Mouse (Mus musculus): ENCODE results near the gene Shb. TPM values are rescaled to one million over a fixed set of nuclear protein-coding genes. Genes with fewer than 3 reads are reported as not detected.

The Shb gene
- polyA plus RNA-seq, 1 experiment from 2014 or later = 5.8 TPM

DNA sequence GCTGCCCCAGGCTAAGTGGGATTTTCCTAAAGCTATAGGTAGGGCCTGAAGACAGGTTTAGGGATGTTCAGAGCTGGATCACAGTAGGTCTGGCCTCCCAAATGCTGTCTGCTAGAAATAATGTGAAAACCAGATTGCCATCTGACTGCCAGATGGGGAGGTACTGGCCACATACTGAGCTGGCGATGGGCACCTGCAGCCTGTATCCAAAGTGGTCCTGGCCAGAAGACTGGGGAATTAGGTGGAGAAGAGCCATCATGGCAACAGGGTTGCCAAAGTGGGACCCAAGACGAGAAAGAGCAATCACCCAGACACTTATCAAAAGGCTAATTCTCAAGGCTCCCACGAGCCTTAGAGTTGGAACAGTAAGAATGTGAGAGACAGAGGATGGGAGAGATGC is 6.1 kb downstream of the Shb start:
- Histone ChIP-seq H3K9ac (replicated peaks; ENCODE audit: low read length) (no peak overlapping the region), H3K36me3 (replicated peaks; ENCODE audit: control insufficient read depth, insufficient read depth, low read depth, low read length) (no peaks in the 10 kb centered on the region), H3K4me3 (ENCODE audit: low read depth, low read length) (no peak overlapping the region), H3K4me1 (ENCODE audit: control insufficient read depth, insufficient read depth, low read length) (peaks cover 3% of the 10 kb centered on the region), H3K27ac (replicated peaks; ENCODE audit: low read depth, low read length) (no peak overlapping the region), H3K27me3 (ENCODE audit: control insufficient read depth, insufficient read depth, low read length) (no peaks in the 10 kb centered on the region), H3K4me2 (ENCODE audit: low read depth, low read length) (no peak overlapping the region), H3K9me3 (replicated peaks; ENCODE audit: control insufficient read depth, low read length) (no peaks in the 10 kb centered on the region)
- WGBS = 87% methylated on average over 3 of the region's 3 CpGs
- ATAC-seq (replicated peaks; ENCODE audit: insufficient number of reproducible peaks, low FRiP score, low TSS enrichment, low read depth) (no peak), DNase-seq (ENCODE audit: low spot score) (no peak)

- WGBS = 81% methylated on average over 3 of the region's 3 CpGs
Observed at GRCm38 (mm10) chr4:45525541-45525940, 6.7 kb downstream of the Shb start.

GRCm38 (mm10) chr4:45524602-45525001 is 7.7 kb downstream of the Shb start:
- Histone ChIP-seq H3K27ac (replicated peaks; ENCODE audit: low read depth, low read length) (no peak overlapping the region), H3K9ac (replicated peaks; ENCODE audit: low read length) (no peak overlapping the region), H3K36me3 (replicated peaks; ENCODE audit: control insufficient read depth, insufficient read depth, low read depth, low read length) (no peaks in the 10 kb centered on the region), H3K4me1 (ENCODE audit: control insufficient read depth, insufficient read depth, low read length) (peaks cover 3% of the 10 kb centered on the region), H3K4me2 (ENCODE audit: low read depth, low read length) (no peak overlapping the region), H3K4me3 (ENCODE audit: low read depth, low read length) (no peak overlapping the region), H3K9me3 (replicated peaks; ENCODE audit: control insufficient read depth, low read length) (no peaks in the 10 kb centered on the region), H3K27me3 (ENCODE audit: control insufficient read depth, insufficient read depth, low read length) (no peaks in the 10 kb centered on the region)
- WGBS = 88% methylated on average over 4 of the region's 4 CpGs
- ATAC-seq (replicated peaks; ENCODE audit: insufficient number of reproducible peaks, low FRiP score, low TSS enrichment, low read depth) (no peak), DNase-seq (ENCODE audit: low spot score) (no peak)

More at GRCm38 (mm10) chr4:45525541-45525940, 6.7 kb downstream of the Shb start:
- peaks cover 3% of the 10 kb centered on the region for H3K4me1 ChIP-seq (ENCODE audit: control insufficient read depth, insufficient read depth, low read length)
- no peak overlapping the region for H3K9ac ChIP-seq (replicated peaks; ENCODE audit: low read length)
- H3K4me3 ChIP-seq (ENCODE audit: low read depth, low read length) = no peak overlapping the region
- no peaks in the 10 kb centered on the region for H3K9me3 ChIP-seq (replicated peaks; ENCODE audit: control insufficient read depth, low read length)
- no peak overlapping the region for H3K4me2 ChIP-seq (ENCODE audit: low read depth, low read length)
- H3K27ac ChIP-seq (replicated peaks; ENCODE audit: low read depth, low read length) = no peak overlapping the region
- H3K36me3 ChIP-seq (replicated peaks; ENCODE audit: control insufficient read depth, insufficient read depth, low read depth, low read length) = no peaks in the 10 kb centered on the region
- no peak for DNase-seq (ENCODE audit: low spot score)
- no peak for ATAC-seq (replicated peaks; ENCODE audit: insufficient number of reproducible peaks, low FRiP score, low TSS enrichment, low read depth)
- H3K27me3 ChIP-seq (ENCODE audit: control insufficient read depth, insufficient read depth, low read length) = no peaks in the 10 kb centered on the region

- Histone ChIP-seq H3K4me2 (ENCODE audit: low read depth, low read length) (no peak overlapping the region), H3K27me3 (ENCODE audit: control insufficient read depth, insufficient read depth, low read length) (no peaks in the 10 kb centered on the region), H3K4me1 (ENCODE audit: control insufficient read depth, insufficient read depth, low read length) (peaks cover 3% of the 10 kb centered on the region), H3K4me3 (ENCODE audit: low read depth, low read length) (no peak overlapping the region), H3K9ac (replicated peaks; ENCODE audit: low read length) (no peak overlapping the region; the same call in 1 of the 2 replicates), H3K9me3 (replicated peaks; ENCODE audit: control insufficient read depth, low read length) (no peaks in the 10 kb centered on the region), H3K36me3 (replicated peaks; ENCODE audit: control insufficient read depth, insufficient read depth, low read depth, low read length) (no peaks in the 10 kb centered on the region), H3K27ac (replicated peaks; ENCODE audit: low read depth, low read length) (no peak overlapping the region)
- DNase-seq (ENCODE audit: low spot score) (no peak), ATAC-seq (replicated peaks; ENCODE audit: insufficient number of reproducible peaks, low FRiP score, low TSS enrichment, low read depth) (no peak)
- WGBS = 90% methylated on average over 6 of the region's 6 CpGs
Observed at GRCm38 (mm10) chr4:45523360-45523759, 8.9 kb downstream of the Shb start.

GRCm38 (mm10) chr4:45522956-45523355 is 9.3 kb downstream of the Shb start:
- Histone ChIP-seq H3K4me2 (ENCODE audit: low read depth, low read length) (no peak overlapping the region), H3K27me3 (ENCODE audit: control insufficient read depth, insufficient read depth, low read length) (no peaks in the 10 kb centered on the region), H3K9ac (replicated peaks; ENCODE audit: low read length) (no peak overlapping the region), H3K27ac (replicated peaks; ENCODE audit: low read depth, low read length) (no peak overlapping the region), H3K4me3 (ENCODE audit: low read depth, low read length) (no peak overlapping the region), H3K9me3 (replicated peaks; ENCODE audit: control insufficient read depth, low read length) (no peaks in the 10 kb centered on the region), H3K4me1 (ENCODE audit: control insufficient read depth, insufficient read depth, low read length) (no peaks in the 10 kb centered on the region; the same call in none of the 2 replicates), H3K36me3 (replicated peaks; ENCODE audit: control insufficient read depth, insufficient read depth, low read depth, low read length) (no peaks in the 10 kb centered on the region)
- no peak for ATAC-seq (replicated peaks; ENCODE audit: insufficient number of reproducible peaks, low FRiP score, low TSS enrichment, low read depth)
- DNase-seq (ENCODE audit: low spot score) = no peak

GRCm38 (mm10) chr4:45522583-45522900 is 9.7 kb downstream of the Shb start:
- WGBS = 61% methylated on average over 4 of the region's 4 CpGs
- Histone ChIP-seq H3K4me1 (ENCODE audit: control insufficient read depth, insufficient read depth, low read length) (no peaks in the 10 kb centered on the region; the same call in 1 of the 2 replicates), H3K9me3 (replicated peaks; ENCODE audit: control insufficient read depth, low read length) (no peaks in the 10 kb centered on the region), H3K9ac (replicated peaks; ENCODE audit: low read length) (no peak overlapping the region), H3K36me3 (replicated peaks; ENCODE audit: control insufficient read depth, insufficient read depth, low read depth, low read length) (no peaks in the 10 kb centered on the region), H3K27ac (replicated peaks; ENCODE audit: low read depth, low read length) (no peak overlapping the region), H3K27me3 (ENCODE audit: control insufficient read depth, insufficient read depth, low read length) (no peaks in the 10 kb centered on the region), H3K4me3 (ENCODE audit: low read depth, low read length) (no peak overlapping the region), H3K4me2 (ENCODE audit: low read depth, low read length) (no peak overlapping the region)
- no peak for ATAC-seq (replicated peaks; ENCODE audit: insufficient number of reproducible peaks, low FRiP score, low TSS enrichment, low read depth)
- DNase-seq (ENCODE audit: low spot score) = no peak

- H3K4me2 ChIP-seq (ENCODE audit: low read depth, low read length) = no peak overlapping the region
- 45% methylated on average over 9 of the region's 9 CpGs for WGBS
- H3K4me3 ChIP-seq (ENCODE audit: low read depth, low read length) = no peak overlapping the region
- no peaks in the 10 kb centered on the region for H3K27me3 ChIP-seq (ENCODE audit: control insufficient read depth, insufficient read depth, low read length)
- H3K27ac ChIP-seq (replicated peaks; ENCODE audit: low read depth, low read length) = no peak overlapping the region
- H3K4me1 ChIP-seq (ENCODE audit: control insufficient read depth, insufficient read depth, low read length) = peaks cover 4% of the 10 kb centered on the region
- H3K9me3 ChIP-seq (replicated peaks; ENCODE audit: control insufficient read depth, low read length) = no peaks in the 10 kb centered on the region
- ATAC-seq (replicated peaks; ENCODE audit: insufficient number of reproducible peaks, low FRiP score, low TSS enrichment, low read depth) (no peak), DNase-seq (ENCODE audit: low spot score) (no peak)
- no peak overlapping the region for H3K9ac ChIP-seq (replicated peaks; ENCODE audit: low read length)
- H3K36me3 ChIP-seq (replicated peaks; ENCODE audit: control insufficient read depth, insufficient read depth, low read depth, low read length) = no peaks in the 10 kb centered on the region
Observed at GRCm38 (mm10) chr4:45521705-45522582, 10.3 kb downstream of the Shb start.

- no peaks in the 10 kb centered on the region for H3K36me3 ChIP-seq (replicated peaks; ENCODE audit: control insufficient read depth, insufficient read depth, low read depth, low read length)
- no peak for DNase-seq (ENCODE audit: low spot score)
- no peak overlapping the region for H3K4me3 ChIP-seq (ENCODE audit: low read depth, low read length)
- no peak overlapping the region for H3K4me2 ChIP-seq (ENCODE audit: low read depth, low read length)
- no peak overlapping the region for H3K9ac ChIP-seq (replicated peaks; ENCODE audit: low read length)
- no peak for ATAC-seq (replicated peaks; ENCODE audit: insufficient number of reproducible peaks, low FRiP score, low TSS enrichment, low read depth)
- 74% methylated on average over 8 of the region's 8 CpGs for WGBS
- no peak overlapping the region for H3K27ac ChIP-seq (replicated peaks; ENCODE audit: low read depth, low read length)
- H3K9me3 ChIP-seq (replicated peaks; ENCODE audit: control insufficient read depth, low read length) = no peaks in the 10 kb centered on the region
- no peaks in the 10 kb centered on the region for H3K27me3 ChIP-seq (ENCODE audit: control insufficient read depth, insufficient read depth, low read length)
- peaks cover 6% of the 10 kb centered on the region for H3K4me1 ChIP-seq (ENCODE audit: control insufficient read depth, insufficient read depth, low read length)
Observed at GRCm38 (mm10) chr4:45520375-45520774, 11.9 kb downstream of the Shb start.
